Mouse (Mus musculus) megakaryocyte, adult 5-6 weeks (primary cell): ENCODE results near the gene Prps1l1. TPM values are rescaled to one million over a fixed set of nuclear protein-coding genes. Genes with fewer than 3 reads are reported as not detected.

Experiments
- ATAC-seq: 2 replicates; pipeline ENCODE4 v1.8.0; 2016; ENCODE audit warnings: mild to moderate bottlenecking, inconsistent platforms; ENCODE audit not compliant: poor library complexity, severe bottlenecking
- total RNA-seq, 2 experiments: library from RNA; stranded (forward) in 1 of 2; stranded (reverse) in 1 of 2; fragments of 153-499, 151-499 nt in 1 of 2; fragments of 221-1000, 200-1000 nt in 1 of 2; gene quantifications; 2 replicates each; pipeline versions ENCODE4 v1.2.3 to v1.2.4; 2015 to 2017

The Prps1l1 gene
- total RNA-seq, 2 experiments from 2014 or later, result 0.76 to 1.1 TPM

- ATAC-seq, result no peak
These were observed 37.5 kb downstream of the Prps1l1 start for GRCm38 (mm10) chr12:35022066-35022465.

- ATAC-seq, result peak; percentile 99
These were observed 41.4 kb downstream of the Prps1l1 start for GRCm38 (mm10) chr12:35025916-35026432.

GRCm38 (mm10) chr12:35027533-35027932 is 43.0 kb downstream of the Prps1l1 start:
- no peak for ATAC-seq

Other genes starting within 250 kb of the Prps1l1 start
- gene Hdac9, start 67.7 kb upstream of the Prps1l1 start, total RNA-seq (2015), result 10.8 and 12.5 TPM in 2 replicates
- gene Hdac9, start 67.7 kb upstream of the Prps1l1 start, total RNA-seq (2017), result 16.0 and 16.2 TPM in 2 replicates
- 24.5 and 26.1 TPM in 2 replicates for gene Snx13, start 62.4 kb downstream of the Prps1l1 start, total RNA-seq (2015)
- 37.8 and 38.5 TPM in 2 replicates for gene Snx13, start 62.4 kb downstream of the Prps1l1 start, total RNA-seq (2017)